Mouse (Mus musculus) heart, embryonic 10.5 days (tissue): ENCODE measurements around the gene Ubac1. TPM values are rescaled to one million over a fixed set of nuclear protein-coding genes. Genes with fewer than 3 reads are reported as not detected.

Source experiments
- DNase-seq: peaks from one replicate; pipeline ENCODE4 v3.0.0-alpha.2; 2017; ENCODE audit warnings: low spot score
- H3K27ac ChIP-seq: fragments of 300-500 bp; sonication (generic); 2 replicates; pipeline ENCODE4 v1.5.1; 2016; ENCODE audit warnings: mild to moderate bottlenecking
- H3K27me3 ChIP-seq: fragments of 300-500 bp; sonication (generic); 2 replicates; pipeline ENCODE4 v1.6.1; 2016; ENCODE audit warnings: mild to moderate bottlenecking; ENCODE audit not compliant: poor library complexity, insufficient read depth, severe bottlenecking
- H3K36me3 ChIP-seq: fragments of 300-500 bp; sonication (generic); 2 replicates; pipeline ENCODE4 v1.6.1; 2016; ENCODE audit warnings: mild to moderate bottlenecking, moderate library complexity
- H3K4me1 ChIP-seq: fragments of 300-500 bp; sonication (generic); 2 replicates; pipeline ENCODE4 v1.6.1; 2016; ENCODE audit warnings: mild to moderate bottlenecking
- H3K4me3 ChIP-seq: fragments of 300-500 bp; sonication (generic); 2 replicates; pipeline ENCODE4 v1.5.1; 2016; ENCODE audit warnings: mild to moderate bottlenecking, moderate library complexity
- H3K9me3 ChIP-seq: fragments of 300-500 bp; sonication (generic); 2 replicates; pipeline ENCODE4 v1.6.1; 2016; ENCODE audit warnings: mild to moderate bottlenecking, moderate library complexity
- WGBS: fragments of 180-500 bp; shearing (Covaris S2); methylation state at CpG from one replicate; pipeline ENCODE4 v1.1.7; 2016; 5-methylcytosine and 5-hydroxymethylcytosine counted together
- polyA plus RNA-seq: library from polyadenylated mRNA; unstranded; fragments of >200 nt; fragmentation: Nextera tagmentation; extraction: Ambion mirVana; gene quantifications from 2 replicates; pipeline ENCODE4 v1.2.1, GENCODE M21; 2016

Gene Ubac1
- polyA plus RNA-seq, 1 experiment from 2014 or later, result 116 TPM

DNA sequence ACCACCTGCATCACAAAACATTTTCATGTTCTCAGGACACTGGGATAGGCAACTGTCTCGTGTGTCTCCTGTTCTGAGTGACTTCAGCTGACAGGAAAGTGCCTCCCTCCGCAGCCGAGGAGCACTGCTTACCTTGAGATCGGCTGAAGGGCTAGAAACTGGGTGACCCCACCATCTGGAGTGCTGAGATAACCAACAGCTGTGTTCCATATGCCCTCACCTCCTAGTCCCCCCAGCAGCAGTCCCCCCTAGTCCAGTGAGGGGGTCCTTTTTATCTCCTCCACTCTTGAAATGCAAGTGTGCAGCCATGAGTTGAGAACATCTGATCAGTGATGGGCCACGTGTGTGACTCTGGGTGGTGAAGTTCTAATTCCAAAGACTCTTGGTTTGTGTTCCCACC is 27.3 kb upstream of the Ubac1 start:
- no peak for DNase-seq
- Histone ChIP-seq H3K4me1 (peaks cover 8% of the 10 kb centered on the region; the same call in 1 of the 2 replicates), H3K4me3 (no peak overlapping the region), H3K9me3 (no peaks in the 10 kb centered on the region), H3K27ac (no peak overlapping the region), H3K36me3 (no peaks in the 10 kb centered on the region), H3K27me3 (peaks cover 15% of the 10 kb centered on the region; the same call in 1 of the 2 replicates)
- WGBS, result 49% methylated on average over 5 of the region's 5 CpGs

GRCm38 (mm10) chr2:26044216-26044615 is 22.7 kb upstream of the Ubac1 start:
- Histone ChIP-seq H3K27me3 (peaks cover 29% of the 10 kb centered on the region), H3K4me3 (no peak overlapping the region), H3K36me3 (no peaks in the 10 kb centered on the region), H3K9me3 (no peaks in the 10 kb centered on the region), H3K4me1 (peaks cover 18% of the 10 kb centered on the region), H3K27ac (no peak overlapping the region)
- DNase-seq, result no peak
- 82% methylated on average over 9 of the region's 9 CpGs for WGBS

- H3K4me3 ChIP-seq, result no peak overlapping the region
- DNase-seq, result no peak
- no peak overlapping the region for H3K27ac ChIP-seq
- H3K27me3 ChIP-seq, result peaks cover 26% of the 10 kb centered on the region
- WGBS, result 79% methylated on average over 3 of the region's 3 CpGs
- H3K36me3 ChIP-seq, result no peaks in the 10 kb centered on the region
- H3K9me3 ChIP-seq, result no peaks in the 10 kb centered on the region
- peaks cover 26% of the 10 kb centered on the region for H3K4me1 ChIP-seq
These were observed 21.1 kb upstream of the Ubac1 start for GRCm38 (mm10) chr2:26042603-26043002.

DNA sequence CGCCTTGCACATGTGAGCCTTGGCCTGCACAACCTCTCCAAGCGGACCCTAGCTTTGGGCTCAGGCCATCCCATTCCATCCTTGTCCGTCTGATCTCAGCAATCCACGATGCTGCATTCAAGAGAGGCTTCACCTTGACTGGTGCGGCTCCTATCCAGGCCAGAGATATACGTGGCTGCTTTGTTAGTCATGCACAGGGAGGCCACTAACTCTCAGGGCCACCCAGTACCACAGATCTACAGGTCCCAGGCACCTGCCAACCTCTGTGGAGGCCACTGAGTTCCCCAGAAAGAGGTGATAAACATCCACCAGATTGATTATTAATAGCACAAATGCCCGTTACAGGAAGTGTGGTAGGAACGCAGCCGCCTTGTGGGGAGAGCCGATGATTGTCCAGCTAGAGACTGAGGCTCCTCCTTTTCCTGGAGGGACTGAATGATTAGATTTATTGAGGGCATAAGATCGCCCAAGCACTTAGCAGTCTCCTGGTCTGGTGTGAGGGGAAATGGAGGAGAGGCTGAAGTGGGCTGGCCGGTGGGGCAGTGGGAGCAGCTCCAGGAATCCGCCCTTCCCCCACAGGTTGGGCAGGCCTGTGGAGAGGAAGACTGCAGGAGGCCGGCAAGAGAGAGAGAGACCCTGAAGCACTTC is 19.7 kb upstream of the Ubac1 start:
- peak overlapping the region; percentile 81 for H3K27ac ChIP-seq
- no peak for DNase-seq
- H3K4me1 ChIP-seq, result peaks cover 38% of the 10 kb centered on the region
- WGBS, result 46% methylated on average over 14 of the region's 14 CpGs
- H3K36me3 ChIP-seq, result no peaks in the 10 kb centered on the region
- H3K4me3 ChIP-seq, result peak overlapping the region; percentile 19; the same call in 1 of the 2 replicates
- H3K9me3 ChIP-seq, result no peaks in the 10 kb centered on the region
- H3K27me3 ChIP-seq, result peaks cover 24% of the 10 kb centered on the region

DNA sequence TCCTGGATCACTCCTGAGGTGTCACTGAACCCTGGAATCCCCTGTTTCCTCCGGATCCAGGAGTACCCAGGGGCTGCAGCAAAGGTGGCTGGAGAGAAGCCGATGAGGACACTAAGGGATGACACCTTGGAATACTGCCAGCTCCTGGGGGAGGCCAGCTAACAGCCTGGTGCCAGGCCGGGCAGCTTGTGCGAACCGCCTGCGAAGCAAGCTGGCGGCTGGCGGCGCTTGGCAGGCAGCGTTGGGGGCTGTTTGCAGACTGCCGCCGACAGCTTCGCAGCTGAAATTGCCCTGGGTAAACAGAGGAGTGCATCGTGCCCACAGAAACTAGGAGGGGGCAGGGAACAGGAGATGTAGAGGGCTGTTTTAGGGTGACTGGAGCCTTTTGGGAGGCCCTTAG is 18.4 kb upstream of the Ubac1 start:
- 60% methylated on average over 14 of the region's 14 CpGs for WGBS
- H3K27ac ChIP-seq, result peak overlapping the region; percentile 69; the same call in 1 of the 2 replicates
- no peak overlapping the region for H3K4me3 ChIP-seq
- H3K36me3 ChIP-seq, result no peaks in the 10 kb centered on the region
- peaks cover 24% of the 10 kb centered on the region for H3K27me3 ChIP-seq
- H3K9me3 ChIP-seq, result no peaks in the 10 kb centered on the region
- no peak for DNase-seq
- H3K4me1 ChIP-seq, result peaks cover 38% of the 10 kb centered on the region

DNA sequence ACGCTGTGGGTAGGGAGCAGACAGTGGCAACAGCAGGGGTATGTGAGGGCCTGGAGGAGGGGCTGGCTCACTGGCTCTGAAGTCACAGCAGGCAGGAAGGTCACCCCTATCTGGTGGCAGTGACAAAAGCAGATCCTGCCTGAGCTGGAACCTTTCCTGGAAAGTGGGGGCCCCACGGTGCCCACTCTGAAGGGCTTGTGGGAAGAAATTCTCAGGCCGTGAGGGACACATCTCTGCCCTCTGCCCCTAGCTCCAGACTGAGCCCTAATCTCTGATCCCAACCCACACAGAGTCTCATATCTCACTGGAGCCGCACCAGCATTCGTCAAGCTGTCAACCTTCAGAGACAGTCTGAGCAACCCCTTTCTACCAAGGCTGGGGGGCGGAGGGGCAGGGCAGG is 15.8 kb upstream of the Ubac1 start:
- H3K4me1 ChIP-seq, result peaks cover 38% of the 10 kb centered on the region
- peak; percentile 81 for DNase-seq
- H3K9me3 ChIP-seq, result no peaks in the 10 kb centered on the region
- no peaks in the 10 kb centered on the region for H3K36me3 ChIP-seq
- H3K27ac ChIP-seq, result peak overlapping the region; percentile 78
- H3K27me3 ChIP-seq, result peaks cover 24% of the 10 kb centered on the region
- no peak overlapping the region; the same call in 1 of the 2 replicates for H3K4me3 ChIP-seq
- WGBS, result 18% methylated on average over 6 of the region's 6 CpGs

DNA sequence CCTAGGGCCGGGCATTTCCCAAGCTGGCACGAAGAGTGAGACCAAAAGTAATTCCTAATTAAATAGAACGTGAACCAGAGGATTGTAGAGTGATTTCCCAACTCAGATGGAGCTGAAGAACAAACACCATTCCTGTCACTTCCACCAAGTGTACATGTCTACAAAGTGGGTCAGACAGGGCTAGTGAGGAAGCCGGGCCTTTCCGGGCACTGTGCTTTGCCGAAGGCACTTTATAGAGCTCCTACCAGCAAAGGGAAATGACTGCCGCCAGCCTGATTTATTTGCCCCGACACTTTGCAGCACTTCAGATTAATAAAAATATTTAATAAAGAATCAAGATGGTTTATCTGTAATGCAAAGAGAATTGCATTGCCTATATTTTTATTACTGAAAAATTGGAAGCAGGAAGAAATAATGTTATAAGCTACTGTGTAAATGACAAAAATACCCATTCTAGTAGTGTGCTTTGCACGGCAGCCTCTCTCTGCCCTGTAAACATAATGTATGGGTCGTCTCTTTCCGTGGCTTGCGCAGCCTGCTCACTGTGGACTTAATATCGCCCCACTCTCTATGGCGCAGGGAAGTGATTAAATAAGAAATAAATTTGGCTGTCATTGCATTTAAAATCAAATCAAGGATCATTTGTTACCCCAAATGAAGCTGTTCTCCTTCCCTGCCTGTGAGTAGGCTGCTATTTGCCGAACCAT is 12.9 kb upstream of the Ubac1 start:
- H3K36me3 ChIP-seq, result no peaks in the 10 kb centered on the region
- H3K4me3 ChIP-seq, result no peak overlapping the region
- DNase-seq, result no peak
- H3K4me1 ChIP-seq, result peaks cover 20% of the 10 kb centered on the region
- no peak overlapping the region for H3K27ac ChIP-seq
- H3K27me3 ChIP-seq, result peaks cover 22% of the 10 kb centered on the region
- WGBS, result 86% methylated on average over 15 of the region's 15 CpGs
- H3K9me3 ChIP-seq, result no peaks in the 10 kb centered on the region

GRCm38 (mm10) chr2:26030288-26030687 is 8.7 kb upstream of the Ubac1 start:
- Histone ChIP-seq H3K27me3 (peaks cover 24% of the 10 kb centered on the region; the same call in 1 of the 2 replicates), H3K9me3 (no peaks in the 10 kb centered on the region), H3K4me1 (no peaks in the 10 kb centered on the region), H3K4me3 (no peak overlapping the region), H3K27ac (no peak overlapping the region), H3K36me3 (no peaks in the 10 kb centered on the region)
- no peak for DNase-seq
- 28% methylated on average over 3 of the region's 3 CpGs for WGBS

DNA sequence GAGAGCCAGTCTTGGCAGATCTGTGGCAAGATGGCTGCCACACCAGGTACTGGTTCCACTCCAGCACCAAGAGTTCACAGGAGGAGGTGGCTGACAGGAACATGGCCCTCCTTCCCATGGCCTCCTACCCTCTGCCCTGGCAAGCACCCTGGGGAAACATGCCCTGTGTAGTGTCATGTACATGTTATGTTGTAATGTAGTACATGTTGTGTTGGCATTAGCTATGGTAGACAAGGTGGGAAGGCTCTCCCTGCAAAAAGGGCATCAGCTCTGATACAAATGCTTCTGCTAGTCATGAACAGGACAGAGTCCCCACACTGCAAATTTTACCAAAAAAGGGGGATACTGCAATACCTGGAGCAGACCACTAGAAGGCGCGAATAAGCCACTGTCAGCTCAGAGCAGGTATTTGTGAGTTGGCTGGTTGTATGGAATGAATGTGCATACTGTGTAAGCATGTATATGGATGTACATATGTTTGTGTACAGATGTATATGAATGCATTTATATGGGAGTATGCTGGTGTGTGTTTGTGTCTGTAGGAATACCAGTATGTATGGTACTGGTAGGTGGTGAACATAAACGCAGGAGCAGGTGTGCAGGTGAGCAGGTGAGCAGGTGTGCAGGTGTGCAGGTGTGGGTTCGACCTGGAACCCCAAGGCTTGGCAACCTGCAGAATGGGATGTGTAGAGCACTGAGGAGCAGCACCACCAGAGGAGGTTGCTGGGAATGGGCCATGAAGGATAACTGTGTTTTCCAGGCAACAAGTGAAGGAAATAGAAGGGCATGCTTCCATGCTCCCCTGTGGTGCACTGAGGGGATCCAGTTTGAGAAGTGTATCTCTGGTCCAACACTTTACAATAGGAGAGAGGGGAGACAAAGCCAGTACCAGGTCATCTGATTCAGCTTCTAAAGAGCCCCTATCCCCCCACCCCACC is 2.9 kb upstream of the Ubac1 start:
- no peaks in the 10 kb centered on the region for H3K9me3 ChIP-seq
- H3K27ac ChIP-seq, result no peak overlapping the region
- H3K36me3 ChIP-seq, result no peaks in the 10 kb centered on the region
- H3K27me3 ChIP-seq, result peaks cover 11% of the 10 kb centered on the region; the same call in 1 of the 2 replicates
- H3K4me1 ChIP-seq, result peaks cover 13% of the 10 kb centered on the region
- no peak for DNase-seq
- no peak overlapping the region for H3K4me3 ChIP-seq
- 28% methylated on average over 4 of the region's 4 CpGs for WGBS

- Histone ChIP-seq H3K27me3 (peaks cover 3% of the 10 kb centered on the region; the same call in 1 of the 2 replicates), H3K9me3 (no peaks in the 10 kb centered on the region), H3K4me1 (peaks cover 21% of the 10 kb centered on the region), H3K4me3 (no peak overlapping the region), H3K27ac (no peak overlapping the region), H3K36me3 (0 out of 2 replicates have a peak, but pooled peaks cover under 1% of the 10 kb centered on the region)
- 80% methylated on average over 1 of the region's 1 CpGs for WGBS
- no peak for DNase-seq
These were observed 1.1 kb upstream of the Ubac1 start for GRCm38 (mm10) chr2:26022626-26023025.

- Histone ChIP-seq H3K27ac (peak overlapping the region; percentile 91), H3K27me3 (peaks cover 3% of the 10 kb centered on the region; the same call in 1 of the 2 replicates), H3K4me1 (peaks cover 26% of the 10 kb centered on the region), H3K4me3 (peak overlapping the region; percentile 75), H3K9me3 (no peaks in the 10 kb centered on the region), H3K36me3 (0 out of 2 replicates have a peak, but pooled peaks cover 4% of the 10 kb centered on the region)
- WGBS, result 78% methylated on average over 8 of the region's 8 CpGs
- DNase-seq, result no peak
These were observed 665 bp upstream of the Ubac1 start for GRCm38 (mm10) chr2:26022258-26022565.

DNA sequence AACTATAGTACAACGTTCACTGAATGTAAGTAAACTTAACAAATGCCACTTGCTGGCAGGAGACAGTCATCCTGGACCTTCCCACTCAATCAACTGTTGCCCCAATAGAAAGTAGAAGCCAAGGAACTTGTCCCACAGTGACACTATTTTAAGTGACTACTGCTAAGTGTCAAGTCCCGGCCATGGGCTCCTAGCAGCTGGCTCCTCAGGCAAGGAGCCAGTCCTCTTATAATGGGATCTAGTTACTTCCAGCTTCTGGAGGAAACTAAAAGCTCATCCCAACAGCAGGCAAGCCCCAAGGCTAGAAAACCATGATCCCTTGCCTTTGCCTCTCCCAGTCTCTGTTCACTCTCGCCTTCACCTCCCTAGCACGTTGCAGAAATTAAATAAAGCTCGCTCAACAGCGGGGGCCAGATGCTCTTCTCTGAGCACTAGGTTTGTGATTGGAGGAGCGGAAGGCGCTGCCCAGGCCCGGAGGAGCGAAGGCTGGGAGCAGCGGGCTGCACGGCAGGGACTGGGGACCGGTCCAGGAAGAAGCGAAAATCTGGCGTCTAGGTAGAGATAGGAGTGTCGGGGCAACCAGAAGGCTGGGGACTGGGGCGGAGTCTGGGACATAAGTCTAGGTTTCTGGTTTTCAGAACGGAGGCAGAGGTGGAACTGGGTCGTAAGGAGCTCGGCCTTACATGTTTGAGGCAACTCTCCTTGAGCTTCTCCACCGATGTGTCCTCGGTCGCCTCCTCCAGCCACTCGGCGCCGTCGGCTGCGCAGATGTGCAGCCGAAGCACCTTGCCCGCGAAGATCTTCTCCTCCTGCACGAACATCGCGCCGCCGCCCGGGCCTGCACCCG is 610 bp downstream of the Ubac1 start:
- no peaks in the 10 kb centered on the region for H3K9me3 ChIP-seq
- 2% methylated on average over 38 of the region's 38 CpGs for WGBS
- H3K4me1 ChIP-seq, result peaks cover 29% of the 10 kb centered on the region
- no peak for DNase-seq
- peak overlapping the region; percentile 75 for H3K4me3 ChIP-seq
- H3K27me3 ChIP-seq, result no peaks in the 10 kb centered on the region
- peak overlapping the region; percentile 91 for H3K27ac ChIP-seq
- H3K36me3 ChIP-seq, result peaks cover 9% of the 10 kb centered on the region
